Mouse (Mus musculus): ENCODE data around the gene Ncs1. TPM values are rescaled to one million over a fixed set of nuclear protein-coding genes. Genes with fewer than 3 reads are reported as not detected.

The Ncs1 gene
- 100 to 1,000 TPM; 173 to 197 TPM for total RNA-seq (2021)
- long read RNA-seq, experiment 1, full-length matches to known transcripts = 86 of 169 reads
- long read RNA-seq, experiment 1, partial matches to known transcripts = 14 of 169 reads
- long read RNA-seq, experiment 1, other reads (novel, unspliced or antisense) = 69 of 169 reads
- long read RNA-seq, experiment 2, full-length matches to known transcripts = 74 of 173 reads
- long read RNA-seq, experiment 2, partial matches to known transcripts = 97 of 173 reads
- long read RNA-seq, experiment 2, other reads (novel, unspliced or antisense) = 2 of 173 reads

- peak; percentile 83 to 89 for DNase-seq (ENCODE audit: low spot score in 2 of 2)
These were observed at the start of gene Ncs1 for GRCm38 (mm10) chr2:31245491-31246141. Ncs1 (plus strand) TSS chr2:31245823.

- DNase-seq (ENCODE audit: low spot score in 2 of 2) = no peak
These were observed 47.0 kb upstream of the Ncs1 start for GRCm38 (mm10) chr2:31198621-31199020.

GRCm38 (mm10) chr2:31200051-31200450 is 45.6 kb upstream of the Ncs1 start:
- no peak for DNase-seq (ENCODE audit: low spot score in 2 of 2)

GRCm38 (mm10) chr2:31201851-31202250 is 43.8 kb upstream of the Ncs1 start:
- no peak for DNase-seq (ENCODE audit: low spot score in 2 of 2)

- DNase-seq (ENCODE audit: low spot score in 2 of 2) = no peak
These were observed 43.3 kb upstream of the Ncs1 start for GRCm38 (mm10) chr2:31202357-31202756.

DNA sequence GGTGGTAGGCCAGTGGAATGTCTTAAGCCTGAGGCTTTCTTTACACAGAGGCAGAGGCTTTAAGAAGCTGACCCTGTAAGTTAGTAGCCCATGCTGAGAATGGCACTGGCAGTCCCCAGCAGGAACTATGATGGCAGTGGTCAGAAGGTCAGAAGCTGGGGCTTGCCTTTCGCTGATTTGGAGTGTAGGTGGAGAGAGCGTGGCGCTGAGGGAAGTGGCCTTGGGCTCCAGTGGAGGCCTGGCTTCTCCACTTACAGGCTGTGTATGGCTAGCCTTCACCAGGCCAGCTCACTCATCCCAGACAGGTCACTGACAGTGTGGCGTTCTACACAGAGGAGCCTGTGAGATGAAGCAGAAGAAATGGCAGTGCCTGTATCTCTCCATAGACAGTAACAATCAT is 42.7 kb upstream of the Ncs1 start:
- DNase-seq (ENCODE audit: low spot score in 2 of 2) = no peak

- DNase-seq (ENCODE audit: low spot score in 2 of 2) = no peak
These were observed 40.9 kb upstream of the Ncs1 start for GRCm38 (mm10) chr2:31204677-31205076.

DNA sequence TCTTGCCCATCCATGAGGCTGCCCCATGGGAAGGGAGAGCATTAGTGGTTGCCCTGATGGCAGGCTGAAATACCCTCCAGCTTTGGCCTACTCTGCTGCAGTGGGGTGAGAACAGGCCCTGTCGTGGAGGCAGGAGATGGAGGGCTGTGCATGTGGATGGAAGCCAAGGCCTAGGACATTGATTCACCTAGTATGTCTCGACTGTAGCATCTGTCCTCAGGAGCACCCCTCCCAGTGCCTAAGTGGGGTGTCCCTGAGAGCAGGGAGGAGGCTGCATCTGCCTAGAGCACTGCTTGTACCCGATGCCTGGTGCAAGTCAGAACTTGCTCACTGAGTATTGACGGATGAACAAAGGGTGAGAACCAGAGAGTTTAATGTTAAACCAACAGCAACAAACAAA is 39.4 kb upstream of the Ncs1 start:
- DNase-seq (ENCODE audit: low spot score in 2 of 2) = no peak

DNA sequence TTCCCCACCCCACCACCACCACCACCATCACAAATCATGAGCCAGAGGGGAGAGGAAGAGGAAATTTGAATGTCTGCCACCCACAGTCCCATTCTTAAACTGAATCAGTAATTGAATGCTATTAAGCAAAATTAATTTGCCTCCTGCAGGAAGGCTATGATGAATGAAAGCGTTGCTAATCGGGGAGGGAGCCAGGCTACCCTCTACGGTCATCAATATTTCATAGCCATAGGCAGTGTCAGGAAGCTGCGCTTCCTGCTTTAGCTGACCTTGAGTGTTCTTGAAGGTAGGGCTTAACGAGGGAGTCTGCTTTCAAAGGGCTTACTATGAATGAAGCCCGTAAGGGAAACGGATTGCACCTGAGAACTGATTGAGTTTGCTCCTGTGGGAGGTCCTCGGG is 38.7 kb upstream of the Ncs1 start:
- no peak for DNase-seq (ENCODE audit: low spot score in 2 of 2)

- DNase-seq (ENCODE audit: low spot score in 2 of 2) = no peak
These were observed 37.0 kb upstream of the Ncs1 start for GRCm38 (mm10) chr2:31208544-31209142.

DNA sequence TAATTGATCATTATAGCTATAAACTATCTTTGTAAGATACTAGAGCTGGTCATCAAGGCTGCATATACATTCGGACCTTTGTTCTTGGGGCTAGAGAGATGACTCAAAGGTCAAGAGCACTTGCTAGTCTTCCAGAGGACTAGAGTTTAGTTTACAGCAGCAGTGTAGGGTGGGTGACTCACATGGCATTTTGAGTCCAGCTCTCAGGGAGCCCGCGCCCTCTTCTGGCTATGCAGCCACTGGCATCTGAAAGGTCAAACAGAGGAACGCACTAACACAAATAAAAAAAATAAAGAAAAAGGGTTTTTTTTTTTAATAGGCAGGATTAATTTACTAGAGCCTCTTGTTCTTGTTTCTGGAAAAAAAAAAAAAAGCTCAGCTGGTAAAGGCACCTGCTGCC is 36.1 kb upstream of the Ncs1 start:
- DNase-seq (ENCODE audit: low spot score in 2 of 2) = no peak

DNA sequence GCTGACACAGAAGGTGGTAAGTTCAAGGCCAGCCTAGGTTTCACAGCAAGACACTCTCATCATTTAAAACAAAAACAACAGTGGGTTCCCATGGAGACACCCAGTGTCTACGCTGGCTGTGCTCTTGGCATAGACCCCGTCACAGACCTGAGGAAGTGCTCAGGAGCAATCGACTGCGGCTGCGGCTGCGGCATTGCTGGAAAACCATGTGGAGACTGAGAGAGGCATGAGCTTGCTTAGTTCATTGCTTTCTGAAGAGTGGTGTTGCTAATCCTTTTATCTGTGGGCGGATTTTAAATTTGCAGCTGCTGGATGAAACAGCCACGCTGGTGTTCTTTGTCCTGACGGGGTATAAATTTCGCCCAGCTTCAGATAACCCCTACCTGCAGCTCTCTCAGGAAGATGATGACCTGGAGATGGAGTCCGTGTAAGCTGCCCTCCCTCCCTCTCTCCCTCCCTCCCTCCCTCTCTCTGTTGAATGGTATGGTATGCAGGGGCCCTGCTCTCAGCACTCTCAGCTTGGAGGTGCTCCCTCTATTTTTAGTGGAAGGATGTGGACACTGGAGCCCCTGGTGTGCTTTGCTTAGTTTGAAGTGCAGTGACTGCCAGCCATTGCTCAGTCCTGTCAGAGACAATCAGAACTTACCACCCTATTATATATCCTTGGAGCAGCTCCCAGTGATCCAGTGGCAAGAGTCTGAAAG is 35.3 kb upstream of the Ncs1 start:
- DNase-seq (ENCODE audit: low spot score in 2 of 2) = no peak

GRCm38 (mm10) chr2:31211204-31211603 is 34.4 kb upstream of the Ncs1 start:
- no peak for DNase-seq (ENCODE audit: low spot score in 2 of 2)

- DNase-seq (ENCODE audit: low spot score in 2 of 2) = no peak
These were observed 31.3 kb upstream of the Ncs1 start for GRCm38 (mm10) chr2:31214211-31214796.

DNA sequence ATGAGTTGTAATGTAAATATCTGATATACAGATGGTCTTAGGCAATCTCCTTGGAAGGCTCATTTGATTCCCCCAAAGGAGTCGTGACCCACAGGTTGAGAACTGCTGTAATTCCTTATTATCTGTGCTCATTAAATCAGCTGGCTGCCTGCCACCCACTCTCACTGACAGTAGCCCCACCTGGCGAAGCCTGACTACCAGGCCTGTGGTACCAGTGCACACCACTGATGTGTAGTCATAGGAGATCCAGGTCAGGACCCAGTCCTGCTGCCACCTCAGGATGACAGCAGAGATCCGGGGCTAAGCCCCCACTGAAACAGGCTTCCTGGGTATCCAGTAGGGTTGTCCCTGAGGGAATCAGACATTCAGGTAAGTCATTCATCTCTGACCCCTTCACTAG is 27.0 kb upstream of the Ncs1 start:
- no peak for DNase-seq (ENCODE audit: low spot score in 2 of 2)

DNA sequence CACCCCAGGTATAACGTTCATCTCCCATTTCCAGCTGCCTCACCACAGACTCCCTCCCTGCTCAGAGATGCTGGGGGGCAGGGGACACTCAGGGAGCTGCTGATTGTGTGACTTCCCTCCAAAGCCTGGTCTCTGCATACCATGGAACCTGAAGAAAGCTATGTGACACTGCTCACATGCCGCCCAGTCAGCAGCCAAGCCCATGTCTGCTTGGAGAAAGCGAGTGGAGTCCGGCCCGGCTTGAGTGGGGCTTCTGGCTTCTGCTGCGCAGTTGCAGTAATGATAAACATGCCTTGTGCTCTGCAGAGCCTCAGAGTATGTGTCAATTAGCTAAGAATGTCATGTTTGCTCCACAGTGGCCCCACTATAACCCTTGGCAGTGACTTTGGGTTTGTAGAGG is 26.2 kb upstream of the Ncs1 start:
- no peak for DNase-seq (ENCODE audit: low spot score in 2 of 2)

GRCm38 (mm10) chr2:31220844-31221243 is 24.8 kb upstream of the Ncs1 start:
- DNase-seq (ENCODE audit: low spot score in 2 of 2) = no peak

DNA sequence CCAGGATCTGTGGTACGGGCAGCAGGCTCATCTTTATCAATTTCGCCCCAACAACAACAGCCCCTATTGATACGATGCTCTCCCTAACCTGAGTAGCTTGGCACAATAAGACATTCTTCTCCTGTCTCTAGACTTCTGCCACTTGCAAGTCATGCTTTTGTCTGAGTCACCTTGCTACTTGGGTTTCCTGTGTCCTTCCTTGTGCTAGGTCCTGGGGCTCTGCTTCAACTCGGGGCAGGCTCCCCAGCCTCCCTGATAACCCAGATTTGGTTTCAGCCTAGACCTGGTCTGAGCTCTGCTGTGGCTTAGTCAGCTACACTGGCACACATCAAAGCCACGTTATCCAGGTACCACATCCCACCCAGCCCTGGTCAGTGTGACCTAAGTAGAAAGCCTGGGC is 24.0 kb upstream of the Ncs1 start:
- DNase-seq (ENCODE audit: low spot score in 2 of 2) = no peak

- DNase-seq (ENCODE audit: low spot score in 2 of 2) = no peak
These were observed 16.8 kb upstream of the Ncs1 start for GRCm38 (mm10) chr2:31228768-31229311.

- DNase-seq (ENCODE audit: low spot score in 2 of 2) = peak in 1 of 2 experiments; percentile 19
These were observed 6.4 kb upstream of the Ncs1 start for GRCm38 (mm10) chr2:31239203-31239696.

DNA sequence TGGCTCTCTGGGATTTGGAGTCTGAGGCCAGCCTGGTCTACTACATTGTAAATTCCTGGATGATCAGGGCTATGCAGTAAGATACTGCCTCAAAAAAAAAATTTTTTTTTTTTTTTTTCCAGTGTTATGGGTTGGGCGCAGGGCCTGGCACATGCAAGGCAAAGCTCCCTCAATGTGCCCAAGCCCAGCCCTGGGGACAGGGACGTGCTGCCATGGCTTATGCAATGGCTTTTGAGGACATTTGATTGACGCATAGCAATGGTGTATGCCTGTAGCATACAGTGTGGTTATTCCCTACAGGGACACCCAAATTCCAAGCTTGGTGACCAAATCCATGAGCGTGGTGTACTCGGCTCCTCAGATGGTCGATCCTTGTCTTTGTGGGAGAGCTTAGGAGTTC is 5.8 kb upstream of the Ncs1 start:
- no peak for DNase-seq (ENCODE audit: low spot score in 2 of 2)

Data from layer of hippocampus, postnatal 14 days (tissue).